Mouse (Mus musculus) kidney, adult 2 months (tissue): Measurements from ENCODE around the gene Tanc2.

Experiments
- CTCF ChIP-seq: fragments of 200-500 bp; conservative IDR thresholded peaks from 2 replicates; pipeline ENCODE4 v1.5.1; 2011; ENCODE audit warnings: low read depth, mild to moderate bottlenecking, control low read depth, low read length, moderate library complexity, mixed read lengths; ENCODE audit not compliant: insufficient read depth, insufficient read length
- POLR2A ChIP-seq: fragments of 200-500 bp; IDR thresholded peaks from one replicate; pipeline ENCODE4 v1.6.1; 2011; ENCODE audit warnings: low read depth, low read length, control low read depth

DNA sequence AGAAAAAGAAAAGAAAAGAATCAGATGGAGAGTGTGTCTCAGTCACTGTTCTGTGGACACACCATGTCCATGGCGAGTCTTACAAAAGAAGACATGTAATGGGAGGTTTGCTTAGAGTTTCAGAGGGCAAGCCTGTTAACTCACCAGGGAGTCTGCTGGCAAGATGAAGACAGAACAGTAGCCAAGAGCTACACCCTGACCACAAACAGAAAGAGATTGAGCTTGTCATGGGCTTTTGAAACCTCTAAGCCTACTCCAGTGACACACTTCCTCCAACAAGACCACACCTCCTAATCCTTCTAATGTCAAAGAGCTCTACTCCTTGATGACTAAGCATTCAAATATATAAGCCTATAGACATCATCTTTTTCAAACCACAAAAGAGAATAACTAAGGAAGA lies 317.6 kb downstream of the Tanc2 start:
- TF ChIP-seq CTCF (no peak), POLR2A (no peak)
